Mouse (Mus musculus): ENCODE measurements around the gene Grap. TPM values are rescaled to one million over a fixed set of nuclear protein-coding genes. Genes with fewer than 3 reads are reported as not detected.
"Not testable (repeated sequence)": the region's sequence is repeated elsewhere in the genome, so short reads cannot be mapped to it uniquely, and the experiment has no call there.

The Grap gene
- total RNA-seq, 2 experiments from 2014 or later: 1.3 to 2.4 TPM

DNA sequence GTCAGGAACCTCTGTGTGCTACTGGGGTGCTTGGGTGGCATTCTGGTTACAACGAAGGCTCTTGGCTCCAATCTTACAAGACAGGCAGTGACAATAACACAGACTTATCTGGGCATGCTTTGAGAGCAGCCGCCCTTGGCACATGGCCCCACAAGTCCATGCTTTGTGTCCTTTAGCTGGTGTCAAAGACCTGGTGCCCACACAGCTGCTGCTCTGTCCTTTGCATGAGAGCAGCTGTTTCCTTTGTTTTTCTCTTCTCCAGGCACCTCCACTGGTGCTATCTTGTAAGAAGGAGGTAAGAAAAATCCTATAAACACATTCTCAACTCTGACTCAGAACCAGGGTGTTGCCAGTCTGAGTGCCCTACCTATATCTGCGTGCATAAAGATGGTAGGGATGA is 15.2 kb upstream of the Grap start:
- ATAC-seq (replicated peaks; ENCODE audit: low FRiP score, low TSS enrichment, poor library complexity, severe bottlenecking): no peak

DNA sequence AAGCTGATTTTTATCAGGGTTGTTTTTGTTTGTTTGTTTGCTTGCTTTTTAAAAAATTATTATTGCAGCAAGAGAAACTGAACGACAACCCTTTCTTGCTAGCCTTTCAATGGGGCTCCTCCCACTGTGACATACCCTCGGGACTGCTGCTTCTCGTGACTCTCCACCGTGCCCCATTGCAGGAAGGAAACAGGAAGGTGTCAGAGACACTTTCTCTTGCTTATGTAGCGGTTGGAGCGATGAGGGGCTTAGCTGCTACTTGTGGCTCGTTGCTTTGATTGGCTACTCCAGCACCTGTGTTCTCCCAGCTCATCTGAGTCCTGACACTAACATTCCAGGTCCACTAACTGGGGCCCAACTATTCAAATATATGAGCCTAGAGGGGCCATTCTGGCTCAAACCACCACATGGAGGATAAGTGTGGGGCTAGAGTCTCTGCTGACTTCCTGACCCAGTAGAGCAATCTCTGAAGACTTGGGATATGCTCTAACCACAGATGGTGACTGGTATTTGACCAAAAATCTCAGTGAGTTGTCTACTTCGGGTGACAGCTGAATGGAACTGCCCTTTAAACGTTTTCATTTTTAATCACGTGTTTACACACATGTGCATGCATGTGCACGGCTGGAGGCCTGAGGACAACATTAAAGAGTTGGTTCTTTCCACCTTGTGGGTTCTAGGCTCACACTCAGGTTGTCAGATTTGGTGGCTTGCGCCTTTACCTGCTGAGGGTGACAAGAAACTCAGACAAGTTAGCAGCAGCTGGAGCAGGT is 14.1 kb upstream of the Grap start:
- ATAC-seq (replicated peaks; ENCODE audit: low FRiP score, low TSS enrichment, poor library complexity, severe bottlenecking): no peak

DNA sequence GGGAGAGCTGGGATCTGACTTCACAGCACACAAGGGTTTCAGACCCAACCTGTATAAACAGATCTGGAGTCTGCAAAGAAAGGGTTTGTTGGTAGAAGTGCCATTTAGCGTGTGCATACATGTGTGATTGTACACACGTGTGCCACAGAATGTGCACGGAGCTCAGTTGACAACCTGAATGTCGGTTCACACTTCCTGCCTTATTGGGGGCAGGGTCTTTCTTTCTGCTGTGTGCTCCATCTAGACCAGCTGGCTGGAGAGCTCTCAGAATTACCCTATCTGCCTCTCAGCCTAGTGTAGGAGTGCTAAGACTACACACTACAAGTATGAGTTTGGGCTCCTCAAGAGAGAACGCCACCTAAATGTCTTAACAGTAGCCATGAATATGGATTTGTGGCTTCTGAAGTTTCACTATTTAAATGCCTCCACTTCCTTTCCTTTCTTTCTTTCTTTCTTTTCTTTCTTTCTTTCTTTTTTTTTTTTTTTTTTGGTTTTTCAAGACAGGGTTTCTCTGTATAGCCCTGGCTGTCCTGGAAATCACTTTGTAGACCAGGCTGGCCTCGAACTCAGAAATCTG is 13.4 kb upstream of the Grap start:
- no peak for ATAC-seq (replicated peaks; ENCODE audit: low FRiP score, low TSS enrichment, poor library complexity, severe bottlenecking)

DNA sequence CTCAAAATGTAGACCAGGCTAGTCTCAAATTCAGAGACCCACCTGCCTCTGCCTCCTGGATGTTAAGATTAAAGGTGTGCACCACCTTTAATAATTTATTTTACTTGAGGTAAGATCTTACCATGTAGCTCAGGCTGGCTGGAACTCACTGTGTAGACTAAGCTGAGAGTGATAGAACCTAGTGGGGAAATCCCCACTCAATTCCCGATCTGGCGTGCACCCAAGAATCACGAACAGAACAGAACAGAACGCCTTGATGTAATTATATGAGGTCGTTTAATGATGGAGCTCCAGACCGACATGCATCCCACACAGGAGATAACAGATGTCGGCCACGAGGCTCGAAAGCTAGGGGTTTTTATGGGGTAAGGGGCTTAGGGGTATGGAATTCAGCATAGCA is 12.5 kb upstream of the Grap start:
- ATAC-seq (replicated peaks; ENCODE audit: low FRiP score, low TSS enrichment, poor library complexity, severe bottlenecking): not testable (repeated sequence)

DNA sequence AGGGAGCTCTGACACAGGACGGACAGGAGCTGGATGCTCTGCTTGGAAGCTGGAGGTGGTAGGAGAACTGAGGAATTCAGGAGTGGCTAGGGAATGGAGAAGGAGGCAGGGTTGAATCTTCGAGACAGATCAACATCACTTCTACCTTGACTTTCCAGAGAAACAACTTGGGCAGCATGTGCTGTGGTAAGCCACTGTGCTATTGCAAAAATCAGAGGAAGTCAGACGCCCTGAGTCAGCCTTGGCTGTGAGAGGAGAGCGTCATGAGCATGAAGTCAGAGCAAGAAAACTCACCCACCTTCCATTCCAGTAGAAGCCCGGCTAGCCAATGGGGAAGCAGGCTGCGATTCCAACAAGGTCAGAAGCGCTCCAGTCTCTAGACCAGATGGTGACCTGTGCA is 11.0 kb upstream of the Grap start:
- ATAC-seq (replicated peaks; ENCODE audit: low FRiP score, low TSS enrichment, poor library complexity, severe bottlenecking): no peak

DNA sequence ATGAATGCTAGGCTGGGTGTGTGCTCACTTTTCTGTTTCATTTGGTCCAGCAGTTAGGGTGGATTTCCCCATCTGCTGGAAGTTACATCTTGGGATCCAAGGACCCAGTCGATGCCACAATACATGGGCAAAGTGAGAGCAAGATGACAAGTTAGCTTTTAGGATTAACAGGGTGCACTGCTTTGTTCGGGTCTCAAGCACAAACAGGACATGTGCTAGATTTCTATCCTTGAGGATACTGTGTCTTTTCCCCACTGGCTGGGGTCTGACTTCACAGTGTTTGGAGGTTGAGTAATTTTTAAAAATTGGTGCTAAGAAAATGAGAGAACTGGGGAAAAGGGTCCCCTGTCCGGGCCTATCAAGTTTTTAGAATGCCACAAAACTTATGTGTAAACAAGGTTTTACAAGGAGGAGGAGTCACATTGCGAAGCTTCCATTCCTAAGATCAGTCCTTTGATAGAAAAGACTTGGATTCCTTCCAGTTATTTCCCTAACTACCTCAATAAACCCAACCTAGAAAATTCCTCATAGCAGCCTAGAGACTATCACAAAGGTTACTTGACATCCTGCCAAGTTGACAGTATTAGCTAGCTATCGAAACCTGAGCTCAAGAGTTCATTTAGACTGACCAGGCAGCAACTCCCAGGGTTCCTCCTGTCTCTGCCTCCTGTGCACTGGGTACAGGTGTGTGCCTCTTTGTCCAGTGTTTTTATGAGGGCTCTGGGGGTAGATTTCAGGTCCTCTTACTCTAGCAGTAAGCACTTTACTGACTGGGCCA is 9.7 kb upstream of the Grap start:
- ATAC-seq (replicated peaks; ENCODE audit: low FRiP score, low TSS enrichment, poor library complexity, severe bottlenecking): no peak

DNA sequence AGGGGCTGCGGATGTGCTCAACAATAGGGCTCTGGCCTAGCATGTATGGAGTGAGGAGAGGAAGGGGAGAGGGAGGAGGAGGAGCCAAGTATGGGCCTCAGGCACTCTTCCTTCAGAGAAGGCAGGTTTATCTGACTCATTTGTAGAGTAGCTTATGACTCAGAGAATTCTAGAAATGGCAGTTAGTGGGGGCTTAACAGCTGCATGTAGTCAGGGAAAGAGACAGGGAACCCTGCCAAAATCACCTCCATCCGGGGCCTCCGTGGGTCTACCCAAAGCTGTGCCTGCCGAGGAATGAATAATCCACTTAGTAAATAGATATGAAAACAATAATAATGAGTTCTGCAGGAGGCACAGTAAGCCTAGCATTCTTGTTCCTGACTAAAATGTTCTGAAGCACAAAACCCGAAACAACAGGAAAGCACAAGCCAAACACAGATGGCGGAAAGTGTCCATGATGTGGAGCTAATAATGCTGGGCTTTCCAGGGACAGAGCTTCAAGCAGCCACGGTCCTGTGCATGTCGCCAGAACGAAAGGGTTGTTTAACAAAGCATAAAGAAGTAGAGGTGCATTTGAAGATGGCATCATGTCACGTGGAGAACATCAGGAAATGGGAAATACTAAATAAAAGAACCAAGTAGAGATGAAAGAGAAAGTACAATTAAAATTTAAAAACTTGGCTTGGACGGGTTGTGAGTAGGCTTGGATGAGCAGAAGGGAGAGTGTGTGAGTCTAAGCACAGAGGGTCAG is 8.3 kb upstream of the Grap start:
- ATAC-seq (replicated peaks; ENCODE audit: low FRiP score, low TSS enrichment, poor library complexity, severe bottlenecking): no peak

DNA sequence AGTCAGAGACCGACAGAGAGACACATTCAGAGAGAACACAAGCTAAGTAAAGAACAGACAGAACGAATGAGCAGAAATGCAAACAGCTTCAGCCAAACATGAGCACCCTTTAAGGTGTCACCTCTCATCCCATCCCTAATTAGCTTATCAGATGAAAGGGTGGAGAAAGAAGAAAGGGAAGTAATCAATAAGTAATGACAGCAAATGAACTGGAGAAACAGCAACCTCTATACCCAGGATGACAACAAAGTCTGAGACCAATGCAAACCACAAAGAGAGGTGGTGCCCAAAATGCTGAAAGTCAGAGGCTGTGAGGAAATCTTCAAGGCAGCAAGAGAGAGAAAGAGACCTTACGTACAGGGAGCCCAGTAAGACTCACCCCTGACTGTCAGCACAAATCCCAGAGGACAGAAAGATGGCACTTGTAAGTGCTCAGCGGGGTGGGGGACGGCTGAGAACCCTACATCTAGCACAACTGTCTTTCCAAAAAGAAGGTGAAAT is 7.7 kb upstream of the Grap start:
- ATAC-seq (replicated peaks; ENCODE audit: low FRiP score, low TSS enrichment, poor library complexity, severe bottlenecking): no peak

DNA sequence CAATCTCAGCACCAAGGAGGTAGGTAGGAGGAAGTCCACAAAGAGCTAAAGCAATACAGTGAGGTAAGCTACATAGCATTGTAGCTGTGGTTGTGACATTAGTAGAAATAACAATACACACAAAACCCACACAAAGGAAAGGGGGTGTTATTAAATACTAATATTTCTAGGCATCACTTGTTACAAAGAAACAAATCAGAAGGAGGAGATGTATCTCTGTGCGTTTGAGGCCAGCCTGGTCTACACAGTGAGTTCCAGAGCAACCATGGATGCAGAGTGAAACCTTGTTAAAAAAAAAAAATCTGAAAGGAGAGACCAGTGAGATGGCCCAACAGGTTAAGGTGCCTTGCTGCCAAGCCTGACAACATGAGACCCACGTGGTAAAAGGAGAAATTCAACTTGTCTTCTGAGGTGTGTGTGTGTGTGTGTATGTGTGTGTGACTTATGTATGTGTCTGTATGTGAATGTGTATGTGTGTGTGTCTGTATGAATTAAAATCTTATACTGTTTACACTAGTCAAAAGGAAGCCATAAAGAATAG is 6.5 kb upstream of the Grap start:
- ATAC-seq (replicated peaks; ENCODE audit: low FRiP score, low TSS enrichment, poor library complexity, severe bottlenecking): no peak

DNA sequence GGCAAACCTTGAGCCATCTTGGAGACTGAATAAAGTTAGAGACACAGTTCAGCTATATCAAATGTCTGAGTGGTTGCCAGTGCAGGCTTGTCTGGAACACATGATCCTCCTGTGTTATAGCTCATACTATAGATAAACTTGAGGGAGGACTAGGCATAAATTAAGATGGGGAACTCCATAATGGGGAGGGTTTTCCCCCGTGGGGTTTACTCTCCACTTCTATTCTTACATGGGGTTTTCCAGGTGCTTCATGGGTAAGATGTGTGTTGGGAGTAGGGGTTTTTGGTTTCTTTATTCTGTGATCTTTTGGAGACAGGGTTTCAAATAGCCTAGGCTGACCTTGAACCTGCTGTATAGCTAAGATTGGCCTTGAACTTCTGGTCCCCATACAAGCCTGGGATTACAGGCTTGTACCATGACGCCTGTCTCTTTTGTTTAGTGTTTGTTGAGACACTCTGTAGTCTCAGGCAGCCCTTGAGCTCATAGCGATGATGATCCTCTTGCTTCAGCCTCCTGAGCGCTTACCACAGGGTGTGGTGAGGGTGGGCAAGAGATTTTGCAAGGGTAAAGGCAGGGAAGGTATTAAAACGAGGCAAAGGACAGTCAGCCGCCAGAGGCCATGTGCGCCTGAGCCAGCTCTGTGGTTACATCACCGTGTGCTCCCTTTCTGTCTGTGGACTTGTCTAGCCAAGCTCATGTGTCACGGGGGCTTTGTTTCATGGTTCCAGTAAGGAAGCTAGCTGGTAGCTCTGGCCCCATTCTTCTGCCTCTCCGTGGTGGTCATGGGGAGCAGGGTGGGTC is 5.8 kb upstream of the Grap start:
- ATAC-seq (replicated peaks; ENCODE audit: low FRiP score, low TSS enrichment, poor library complexity, severe bottlenecking): no peak

DNA sequence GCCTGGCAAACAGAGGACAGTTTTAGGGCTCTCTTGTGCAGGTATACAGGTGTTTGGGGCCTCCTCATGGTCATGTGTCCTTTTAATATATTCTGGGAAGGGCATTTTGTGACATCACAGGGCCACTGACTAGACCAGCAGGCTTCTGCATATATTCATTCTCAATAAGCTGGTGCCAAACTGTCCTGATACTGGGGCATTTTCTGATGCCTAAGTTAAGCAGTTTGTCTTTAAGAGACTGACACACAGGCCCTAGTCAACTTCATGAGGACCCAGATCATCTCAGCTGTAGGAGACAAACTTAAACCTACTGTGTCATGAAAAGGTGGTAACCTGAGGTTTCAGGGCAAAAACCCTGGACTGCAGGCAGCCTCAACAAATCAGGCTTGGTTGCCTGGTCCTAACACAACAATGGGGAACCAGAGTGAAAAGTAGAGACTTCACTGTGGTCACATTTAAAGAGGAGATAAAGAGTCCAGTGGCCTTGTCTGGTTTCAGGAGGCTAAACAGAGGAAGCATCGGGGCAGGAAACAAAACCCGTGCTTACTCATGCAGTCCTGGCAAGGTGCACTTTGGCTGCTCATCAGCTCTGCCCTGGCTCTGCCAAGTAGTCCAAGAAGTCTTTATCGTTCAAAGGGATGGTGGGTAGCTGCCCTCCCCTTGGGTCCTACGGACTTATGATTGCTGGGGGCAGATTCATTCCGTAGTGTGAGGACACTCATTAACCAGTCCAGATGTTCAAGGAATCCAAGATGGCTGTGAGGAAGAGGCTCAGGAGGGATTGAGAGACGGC is 4.9 kb upstream of the Grap start:
- no peak for ATAC-seq (replicated peaks; ENCODE audit: low FRiP score, low TSS enrichment, poor library complexity, severe bottlenecking)

DNA sequence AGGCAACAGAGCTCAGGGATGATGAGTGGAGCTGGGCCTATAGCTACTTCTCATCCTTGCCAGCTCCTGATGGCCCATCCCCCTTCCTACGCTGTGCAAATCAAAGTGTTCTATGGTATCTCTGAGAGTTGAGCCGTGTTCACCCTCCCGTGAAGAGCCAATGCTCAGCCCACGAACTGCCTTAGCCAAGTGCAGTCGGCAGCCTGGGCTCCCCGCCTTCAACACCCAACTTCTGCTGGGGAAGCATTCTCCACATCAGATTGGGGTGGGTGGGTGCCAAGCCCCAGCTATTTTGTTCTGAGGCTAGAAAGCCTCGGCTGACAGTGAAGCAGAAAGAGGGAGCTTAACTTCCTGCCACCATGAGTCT is 4.3 kb upstream of the Grap start:
- ATAC-seq (replicated peaks; ENCODE audit: low FRiP score, low TSS enrichment, poor library complexity, severe bottlenecking): no peak

DNA sequence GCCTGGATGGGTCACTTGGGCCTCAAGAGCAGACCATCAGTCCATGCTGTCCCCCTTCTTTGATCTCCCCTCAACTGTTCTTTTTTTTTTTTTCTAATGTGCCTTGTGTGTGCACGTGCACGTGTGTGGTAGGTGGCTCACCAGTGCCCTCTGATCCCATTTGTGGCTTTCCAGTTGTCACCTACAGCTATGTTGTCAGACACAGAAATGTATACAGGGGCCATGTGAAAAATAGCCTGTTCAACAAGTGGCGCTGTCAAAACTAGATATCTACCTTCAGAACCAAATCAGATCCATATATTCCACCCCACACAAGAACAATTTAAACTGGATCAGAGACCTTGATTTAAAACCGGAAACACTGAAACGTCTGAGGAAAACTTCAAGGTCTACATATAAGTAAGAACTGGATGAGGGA is 3.9 kb upstream of the Grap start:
- ATAC-seq (replicated peaks; ENCODE audit: low FRiP score, low TSS enrichment, poor library complexity, severe bottlenecking): no peak

DNA sequence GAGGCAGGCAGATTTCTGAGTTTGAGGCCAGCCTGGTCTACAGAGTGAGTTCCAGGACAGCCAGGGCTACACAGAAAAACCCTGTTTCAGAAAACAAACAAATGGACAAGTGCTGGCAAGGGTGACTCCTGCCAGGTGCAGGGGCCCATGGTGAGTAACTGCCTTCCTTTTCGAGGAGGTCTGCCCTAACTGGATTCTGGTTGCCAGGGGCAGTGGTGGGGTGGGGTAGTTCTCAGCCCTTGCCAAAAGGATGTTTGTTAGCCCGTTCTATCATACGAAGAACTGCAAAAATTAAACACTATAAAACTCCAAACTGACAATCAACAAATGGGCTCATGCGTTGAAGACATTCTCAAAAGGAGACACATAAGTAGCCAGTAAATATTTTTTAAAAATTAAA is 3.4 kb upstream of the Grap start:
- no peak for ATAC-seq (replicated peaks; ENCODE audit: low FRiP score, low TSS enrichment, poor library complexity, severe bottlenecking)

DNA sequence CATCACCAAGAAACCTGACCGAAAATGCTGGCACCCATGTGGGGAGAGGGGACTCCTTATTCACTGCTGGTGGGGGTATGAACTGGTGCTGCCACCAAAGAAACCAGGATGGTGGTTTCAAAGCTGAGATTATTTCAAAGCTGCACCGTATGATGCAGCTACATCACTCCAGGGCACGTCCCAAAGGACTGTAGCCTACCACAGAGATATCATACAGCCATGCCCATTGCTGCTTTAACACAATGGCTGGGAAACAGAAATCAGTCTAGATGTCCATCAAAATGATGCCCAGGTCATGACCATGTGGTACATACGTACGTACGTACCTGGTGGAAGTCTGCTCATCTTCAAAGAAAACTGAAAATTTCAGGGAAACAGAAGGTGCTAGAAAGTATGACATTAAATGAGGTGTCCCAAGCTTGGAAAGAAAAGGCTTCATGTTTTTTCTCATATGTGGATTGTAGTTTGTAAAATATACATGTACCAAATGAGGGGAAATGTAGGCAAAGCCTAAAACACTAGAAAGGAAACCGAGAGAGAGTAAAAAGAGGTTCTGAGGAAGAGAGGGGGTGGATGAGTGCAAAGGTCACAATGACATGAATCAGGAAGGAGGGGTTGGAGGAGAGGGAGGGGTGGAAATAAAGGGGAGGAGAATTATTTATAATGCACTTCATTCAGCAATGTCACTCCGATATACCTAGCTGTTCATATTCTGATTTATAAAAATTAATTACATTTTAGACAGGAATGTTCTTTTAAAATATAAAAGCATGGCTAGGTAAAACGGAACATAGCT is 2.4 kb upstream of the Grap start:
- no peak for ATAC-seq (replicated peaks; ENCODE audit: low FRiP score, low TSS enrichment, poor library complexity, severe bottlenecking)

DNA sequence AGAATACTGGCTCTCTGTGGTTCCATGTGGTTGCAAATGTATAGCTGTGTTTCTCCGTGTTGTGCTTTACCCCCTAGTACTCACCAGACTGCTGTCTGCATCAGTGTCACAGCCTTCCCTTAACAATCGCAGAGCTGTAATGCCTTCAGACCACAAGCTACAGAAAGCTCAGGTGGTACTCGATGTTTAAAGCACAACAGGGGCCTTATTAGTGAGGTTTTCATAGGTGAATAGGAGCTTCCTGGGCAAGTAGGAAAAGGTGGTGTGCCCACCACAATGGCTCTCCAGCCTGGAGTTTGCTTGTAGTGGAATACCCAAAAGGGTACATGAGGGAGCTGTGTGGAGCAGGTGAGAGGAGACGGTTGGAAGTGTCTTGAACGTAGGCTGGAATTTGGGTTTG is 849 bp upstream of the Grap start:
- no peak for ATAC-seq (replicated peaks; ENCODE audit: low FRiP score, low TSS enrichment, poor library complexity, severe bottlenecking)

DNA sequence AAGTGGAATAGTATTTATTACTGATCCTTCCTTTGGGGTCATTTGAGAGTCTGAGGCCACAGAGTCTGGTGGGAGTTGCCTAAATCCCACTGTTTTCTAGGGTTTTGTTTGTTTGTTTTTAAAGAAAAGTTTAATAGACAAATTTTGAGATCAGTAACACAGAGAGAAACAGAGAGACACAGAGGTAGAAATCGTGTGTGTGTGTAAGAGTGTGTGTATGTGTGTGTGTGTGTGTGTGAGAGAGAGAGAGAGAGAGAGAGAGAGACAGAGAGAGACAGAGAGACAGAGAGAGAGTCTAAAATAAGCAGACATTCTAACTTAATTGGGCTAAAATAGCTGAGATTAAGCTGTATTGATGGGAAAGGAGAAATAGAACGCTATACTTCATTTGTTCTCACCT is 503 bp downstream of the Grap start:
- ATAC-seq (replicated peaks; ENCODE audit: low FRiP score, low TSS enrichment, poor library complexity, severe bottlenecking): no peak
